Mouse (Mus musculus): Measurements from ENCODE around the gene Papola.

Papola gene

DNA sequence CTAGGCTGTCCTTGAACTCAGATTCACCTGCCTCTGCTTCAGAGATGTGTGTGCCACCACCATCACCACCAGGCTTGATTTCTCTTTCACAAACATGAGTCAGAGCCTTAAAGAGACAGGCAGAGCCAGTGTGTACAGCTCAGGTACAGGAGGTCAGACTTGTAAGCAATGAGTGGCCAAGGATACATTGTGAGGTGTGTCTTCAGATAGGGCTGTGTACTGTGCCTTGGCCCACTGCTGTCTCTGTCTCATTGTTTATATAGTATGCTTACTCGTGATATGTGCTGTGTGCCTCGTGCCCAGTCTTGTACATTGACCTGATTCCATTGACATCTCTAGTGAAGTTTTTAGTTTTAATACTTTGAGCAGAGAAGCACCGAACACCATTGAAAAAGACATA is 21.3 kb downstream of the Papola start:
- DNase-seq (ENCODE audit: low read depth, low spot score) = no peak

DNA sequence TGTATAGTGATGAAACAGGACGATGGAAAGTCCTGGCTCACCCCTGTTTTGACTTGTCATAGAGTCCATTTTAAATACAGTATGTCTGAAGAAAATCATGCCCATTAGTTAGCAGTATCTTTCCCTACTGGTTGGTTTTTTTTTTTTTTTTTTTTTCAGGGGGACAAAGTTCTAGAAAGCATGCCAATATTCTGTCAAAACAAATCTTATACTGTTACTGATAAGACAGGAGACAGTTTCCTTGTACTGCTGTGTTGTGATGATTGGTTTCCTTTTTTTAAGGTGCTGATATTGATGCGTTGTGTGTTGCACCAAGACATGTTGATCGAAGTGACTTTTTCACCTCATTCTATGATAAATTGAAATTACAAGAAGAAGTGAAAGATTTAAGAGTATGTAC is 21.7 kb downstream of the Papola start:
- DNase-seq (ENCODE audit: low read depth, low spot score) = no peak

DNA sequence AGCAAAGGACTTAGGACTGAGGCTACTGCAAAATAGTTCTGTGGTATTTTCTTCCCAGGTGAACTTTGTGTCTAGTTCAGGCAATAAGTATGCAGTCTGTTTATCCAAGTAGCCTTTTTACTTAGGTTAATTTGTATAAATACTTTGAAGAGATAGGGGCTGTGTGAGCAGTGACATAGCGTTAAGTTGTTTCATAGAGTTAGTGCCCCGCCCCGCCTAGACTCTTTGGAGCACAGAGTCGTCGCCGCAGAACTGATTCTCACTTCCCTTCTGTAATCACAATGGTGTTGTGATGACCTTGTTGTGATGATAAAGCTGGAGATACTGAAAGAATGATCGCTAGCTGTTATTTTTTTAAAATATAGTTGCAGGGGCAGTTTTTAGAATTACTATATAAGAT is 22.9 kb downstream of the Papola start:
- no peak for DNase-seq (ENCODE audit: low read depth, low spot score)

DNA sequence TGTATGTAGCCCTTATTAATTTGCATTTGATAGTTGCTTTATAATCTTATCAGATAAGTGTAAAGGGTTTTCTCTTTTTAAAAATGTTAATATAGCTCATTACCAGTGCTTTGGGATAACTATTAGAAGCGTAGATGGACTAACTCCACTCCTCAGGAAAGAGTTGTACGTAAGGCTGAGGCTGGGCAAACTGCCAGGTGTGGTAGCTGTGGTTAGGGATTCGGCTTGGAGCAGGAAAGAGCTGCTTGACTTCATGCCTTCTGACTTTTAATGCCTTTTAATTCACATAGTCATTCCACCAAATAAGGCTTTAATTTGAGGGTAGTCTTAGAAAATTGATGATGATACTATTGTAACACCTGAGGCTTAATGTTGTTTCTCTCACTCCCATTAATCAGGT is 24.5 kb downstream of the Papola start:
- no peak for DNase-seq (ENCODE audit: low read depth, low spot score)

DNA sequence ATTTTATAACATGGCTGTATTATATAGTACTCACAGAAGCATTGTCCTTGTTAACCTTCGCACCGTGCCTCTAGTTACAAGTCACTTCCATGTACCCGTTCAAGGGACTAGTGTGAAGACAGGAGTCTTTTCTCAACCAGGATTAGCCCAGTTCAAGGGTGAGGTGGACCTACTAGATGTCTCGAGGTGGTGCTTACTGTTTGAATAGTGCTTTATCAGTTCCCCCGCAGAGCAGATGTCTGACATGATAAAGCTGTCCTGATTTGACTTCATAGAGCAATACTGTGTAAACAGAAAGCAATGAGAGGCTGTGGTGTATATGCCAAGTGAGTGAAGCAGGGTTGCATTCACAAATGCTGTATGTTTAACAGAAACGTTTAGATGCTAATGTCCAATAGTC is 26.1 kb downstream of the Papola start:
- no peak for DNase-seq (ENCODE audit: low read depth, low spot score)

DNA sequence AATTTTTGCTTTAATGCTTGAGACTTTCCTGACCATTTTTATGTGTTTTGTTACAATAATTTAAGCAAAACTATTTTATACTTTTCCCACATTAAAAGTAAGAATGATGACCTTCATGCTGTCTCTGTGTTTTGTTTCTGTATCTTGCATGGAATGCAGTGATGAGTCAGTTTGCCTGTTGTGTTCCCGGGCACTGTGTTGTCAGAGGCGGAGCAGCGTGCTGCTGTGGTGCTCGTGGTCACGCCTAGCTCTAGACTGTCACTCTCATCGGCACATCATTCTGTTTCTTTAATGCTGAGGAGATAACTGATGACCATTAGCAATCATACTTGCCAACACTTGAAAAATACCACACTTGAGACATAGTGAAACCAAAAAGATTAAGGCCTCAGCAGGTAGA is 29.5 kb downstream of the Papola start:
- no peak for DNase-seq (ENCODE audit: low read depth, low spot score)

DNA sequence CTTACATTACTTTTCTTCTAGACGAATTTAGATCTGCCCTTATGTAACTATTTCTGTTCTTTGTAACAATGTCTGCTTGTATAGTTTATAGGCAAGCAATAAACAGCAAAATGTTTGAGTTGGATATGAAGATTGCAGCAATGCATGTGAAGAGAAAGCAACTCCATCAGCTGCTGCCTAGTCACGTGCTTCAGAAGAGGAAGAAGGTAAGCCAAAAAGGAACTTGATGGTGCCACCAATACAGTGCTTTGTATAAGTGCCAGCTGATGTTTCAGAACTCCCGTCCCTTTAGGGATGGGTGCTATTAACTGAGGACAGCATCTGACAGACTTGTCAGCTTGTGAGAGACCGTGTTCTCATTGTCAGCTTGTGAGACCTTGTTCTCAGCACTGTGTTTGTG is 39.0 kb downstream of the Papola start:
- no peak for DNase-seq (ENCODE audit: low read depth, low spot score)

DNA sequence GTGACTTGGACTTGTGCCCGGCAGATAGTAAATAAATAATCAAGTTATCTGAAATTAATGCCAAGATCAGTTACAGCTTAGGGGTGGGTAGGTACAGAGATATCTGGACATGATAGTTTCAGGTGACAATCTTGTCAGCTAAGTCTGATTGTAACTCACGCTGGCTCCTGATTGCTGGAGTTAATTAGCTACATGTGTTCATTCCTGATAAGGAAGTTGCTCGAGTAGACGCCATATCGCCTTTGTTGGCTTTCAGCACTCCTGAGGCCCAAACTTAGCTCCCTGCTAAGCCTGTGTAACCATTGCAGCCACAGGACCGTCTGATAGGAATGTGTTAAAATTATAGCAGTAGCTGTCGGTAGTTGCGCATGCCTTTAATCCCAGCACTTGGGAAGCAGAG is 40.2 kb downstream of the Papola start:
- no peak for DNase-seq (ENCODE audit: low read depth, low spot score)

DNA sequence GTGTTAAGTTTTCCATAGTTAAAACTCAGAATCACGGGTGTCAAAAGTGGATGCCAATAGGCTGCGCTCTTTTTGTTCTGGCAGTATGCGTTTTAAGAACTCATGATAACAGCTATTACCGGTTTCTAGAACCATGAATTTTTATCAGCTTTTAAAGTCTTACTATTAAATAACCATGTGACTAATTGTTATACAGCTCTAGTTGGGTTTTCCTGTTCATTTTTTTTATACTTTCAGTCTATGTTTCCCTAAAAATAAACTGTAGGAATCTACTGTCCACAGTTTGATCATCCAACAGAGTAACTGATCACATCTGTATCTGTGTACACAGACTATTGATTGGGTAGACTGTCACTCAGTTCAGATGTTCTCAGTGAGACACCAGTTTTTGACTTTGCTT is 40.8 kb downstream of the Papola start:
- no peak for DNase-seq (ENCODE audit: low read depth, low spot score)

DNA sequence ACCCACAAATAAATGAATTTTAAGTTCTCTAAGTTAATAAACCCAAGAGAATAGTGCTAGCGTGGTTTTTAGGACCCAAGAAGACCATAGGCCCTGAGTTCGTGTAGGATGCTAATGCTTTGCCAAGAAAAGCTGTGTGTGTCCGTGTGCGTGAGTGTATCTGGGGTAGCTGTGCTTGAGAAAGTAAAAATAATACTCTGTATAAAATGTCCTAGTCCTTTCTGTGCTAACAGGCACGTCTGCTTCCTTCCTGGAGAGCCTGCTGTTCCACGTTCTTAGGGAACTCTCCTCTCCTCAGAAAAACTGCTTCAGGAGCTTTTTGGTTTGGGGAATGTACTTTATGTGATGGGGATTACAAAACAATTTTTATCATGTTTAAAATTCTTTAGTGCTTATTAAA is 48.0 kb downstream of the Papola start:
- no peak for DNase-seq (ENCODE audit: low read depth, low spot score)

DNA sequence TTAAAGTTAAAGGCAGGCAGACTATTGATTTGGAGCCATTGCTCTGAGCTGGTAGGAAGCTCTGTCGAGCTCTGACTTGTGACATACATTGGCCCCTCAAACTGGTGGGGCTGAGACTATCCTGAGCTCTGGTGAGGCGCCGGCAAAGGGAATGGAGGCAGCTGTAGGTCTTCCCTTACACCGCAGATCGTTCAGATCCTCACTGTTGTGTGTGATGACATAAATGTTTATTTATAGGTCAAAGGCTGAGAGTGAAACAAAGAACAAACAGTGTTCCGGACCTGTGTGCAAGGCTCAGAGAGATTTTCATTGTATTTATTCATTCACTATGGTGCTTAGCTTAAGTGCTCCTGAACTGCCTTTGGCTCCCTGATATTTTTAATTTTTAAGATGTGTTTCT is 50.4 kb downstream of the Papola start:
- DNase-seq (ENCODE audit: low read depth, low spot score) = no peak

DNA sequence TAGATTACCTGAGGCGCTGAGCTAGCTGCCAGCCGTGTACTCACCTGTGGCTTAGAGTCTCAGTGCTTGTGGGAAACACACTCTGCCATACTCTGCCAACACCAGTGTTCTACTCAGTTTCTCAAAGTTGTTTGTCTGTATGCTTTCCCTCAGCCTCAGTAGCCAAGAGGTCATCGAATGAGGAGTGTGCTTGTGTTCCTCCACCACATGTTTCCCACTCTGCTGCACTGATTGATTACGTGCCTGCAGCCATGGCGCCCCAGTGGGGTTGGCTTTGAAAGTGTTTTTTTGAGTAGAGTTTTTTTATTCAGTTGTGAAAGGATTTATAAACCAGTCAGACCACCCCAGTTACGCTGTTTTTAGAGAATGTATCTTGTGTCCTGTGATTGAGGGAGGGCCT is 51.1 kb downstream of the Papola start:
- no peak for DNase-seq (ENCODE audit: low read depth, low spot score)

DNA sequence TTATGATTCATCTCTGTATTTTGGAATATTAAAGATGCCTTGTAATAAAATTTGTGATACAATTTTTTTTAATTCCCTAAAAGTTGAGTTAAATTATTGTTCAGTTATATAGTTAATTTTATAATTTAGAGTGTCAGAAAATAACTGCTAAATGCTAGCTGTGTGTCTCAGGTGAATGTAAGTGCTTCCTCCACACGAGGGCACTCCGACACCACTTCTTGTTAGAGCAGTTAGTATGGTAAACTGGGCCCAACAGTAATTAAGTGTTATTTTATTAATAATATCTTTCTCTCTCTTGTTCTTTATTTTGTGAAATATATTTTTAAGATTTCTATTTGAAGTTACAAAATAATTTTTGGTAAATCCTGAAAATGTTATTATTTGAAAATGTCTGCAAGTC is 51.7 kb downstream of the Papola start:
- peak; percentile 49 for DNase-seq (ENCODE audit: low read depth, low spot score)

DNA sequence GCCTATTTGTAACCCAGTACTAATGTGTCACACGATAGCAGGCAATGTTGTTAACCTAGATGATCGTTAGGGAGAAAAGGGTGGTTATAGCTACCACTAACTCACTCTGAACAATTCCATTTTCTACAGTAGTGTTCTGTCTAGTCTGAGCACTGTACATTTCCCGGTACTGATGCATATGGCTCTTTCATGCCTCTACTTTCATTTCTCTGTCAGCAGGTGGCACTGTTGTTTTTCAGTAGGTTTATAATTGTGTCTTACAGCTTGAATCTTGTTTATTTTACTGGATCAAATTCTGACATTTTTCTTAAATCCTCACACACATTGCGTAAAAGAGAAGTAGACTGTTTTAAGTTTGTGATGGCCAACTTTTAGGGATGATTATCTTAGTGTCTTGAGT is 54.6 kb downstream of the Papola start:
- DNase-seq (ENCODE audit: low read depth, low spot score) = peak; percentile 51

DNA sequence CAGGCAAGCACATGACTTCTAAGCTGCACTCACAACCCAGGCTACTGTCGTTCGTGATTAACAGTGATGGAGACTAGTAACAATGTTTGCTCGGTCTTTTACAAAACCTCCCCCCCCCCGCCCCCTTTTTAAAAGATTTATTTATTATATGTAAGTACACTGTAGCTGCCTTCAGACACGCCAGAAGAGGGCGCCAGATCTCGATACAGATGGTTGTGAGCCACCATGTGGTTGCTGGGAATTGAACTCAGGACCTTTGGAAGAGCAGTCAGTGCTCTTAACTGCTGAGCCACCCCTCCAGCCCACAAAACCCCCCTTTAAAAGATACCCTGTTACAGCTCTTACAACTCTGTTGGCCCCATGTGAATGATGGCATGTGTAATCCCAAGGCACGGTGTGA is 56.1 kb downstream of the Papola start:
- peak; percentile 44 for DNase-seq (ENCODE audit: low read depth, low spot score)

DNA sequence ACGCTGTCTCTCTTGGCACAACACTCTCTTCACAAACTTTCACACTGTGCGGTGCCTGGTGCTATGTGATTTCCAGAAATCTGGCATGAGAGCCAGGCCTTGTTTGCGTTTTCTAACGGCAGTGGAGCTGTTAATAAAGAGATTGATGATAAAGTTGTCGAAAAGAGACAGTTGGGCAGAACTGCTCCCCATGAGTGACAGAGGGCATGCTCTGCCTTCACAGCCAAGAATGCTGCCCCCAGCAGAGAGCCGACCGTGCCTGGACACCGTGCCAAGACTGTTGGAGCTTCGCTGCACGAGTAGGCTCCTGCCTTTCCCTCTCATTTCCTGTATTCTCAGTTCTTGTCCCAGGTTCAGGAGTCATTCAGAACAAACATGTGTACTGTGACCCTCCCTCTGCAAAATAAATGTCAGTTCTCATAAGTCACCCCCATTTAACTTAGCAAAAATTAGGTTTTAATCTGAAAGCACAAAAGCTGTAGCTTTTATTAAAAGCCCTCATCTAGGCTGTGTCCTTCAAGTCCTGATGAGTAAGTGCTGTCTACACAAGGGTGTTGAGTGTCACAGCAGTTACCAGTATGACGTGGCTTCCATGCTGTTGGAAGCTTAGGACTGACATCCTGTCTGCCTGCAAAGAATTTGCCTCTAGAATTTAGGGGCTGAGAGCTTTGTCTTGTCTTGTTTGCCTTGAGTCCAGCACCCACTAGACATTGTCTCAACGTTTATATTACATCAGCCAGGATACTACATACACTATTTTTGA is 58.9 kb downstream of the Papola start:
- no peak for DNase-seq (ENCODE audit: low read depth, low spot score)

DNA sequence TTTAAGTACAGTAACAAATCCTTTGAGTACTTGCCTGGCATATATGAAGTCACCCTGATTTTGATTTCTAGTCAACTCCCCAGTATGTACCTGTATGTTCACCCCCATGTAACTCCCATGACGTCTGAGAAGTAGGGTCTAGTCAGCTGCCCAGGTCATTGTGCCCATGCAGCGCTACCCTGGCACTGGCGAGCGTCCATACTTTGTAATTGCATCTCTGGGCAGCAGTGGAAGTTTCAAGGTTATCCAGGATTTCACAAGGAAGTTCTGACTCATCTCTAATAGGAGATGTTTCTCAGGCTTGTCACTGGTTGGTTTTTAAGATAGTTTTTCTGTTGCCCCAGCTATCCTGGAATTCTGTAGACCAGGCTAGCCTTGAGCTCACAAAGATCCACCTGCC is 59.9 kb downstream of the Papola start:
- no peak for DNase-seq (ENCODE audit: low read depth, low spot score)

DNA sequence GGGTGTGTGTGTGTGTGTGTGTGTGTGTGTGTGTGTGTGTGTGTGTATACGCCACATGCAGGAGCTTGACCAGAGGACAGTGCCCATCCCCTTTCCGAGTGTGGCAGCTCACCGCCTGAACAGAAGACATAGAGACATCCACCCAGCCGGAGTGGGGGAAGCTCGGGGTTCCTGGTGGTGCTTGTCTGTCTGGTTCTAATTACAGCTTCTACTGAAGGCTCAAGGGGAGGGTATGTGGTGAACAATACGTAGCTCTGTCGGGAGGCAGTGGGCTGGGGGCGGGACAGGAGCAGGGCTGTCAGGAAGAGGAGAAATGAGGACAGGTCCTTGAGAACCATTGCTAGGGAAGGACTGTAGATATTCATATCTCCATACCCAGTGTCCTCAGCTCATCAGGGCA is 64.6 kb downstream of the Papola start:
- DNase-seq (ENCODE audit: low read depth, low spot score) = no peak

DNA sequence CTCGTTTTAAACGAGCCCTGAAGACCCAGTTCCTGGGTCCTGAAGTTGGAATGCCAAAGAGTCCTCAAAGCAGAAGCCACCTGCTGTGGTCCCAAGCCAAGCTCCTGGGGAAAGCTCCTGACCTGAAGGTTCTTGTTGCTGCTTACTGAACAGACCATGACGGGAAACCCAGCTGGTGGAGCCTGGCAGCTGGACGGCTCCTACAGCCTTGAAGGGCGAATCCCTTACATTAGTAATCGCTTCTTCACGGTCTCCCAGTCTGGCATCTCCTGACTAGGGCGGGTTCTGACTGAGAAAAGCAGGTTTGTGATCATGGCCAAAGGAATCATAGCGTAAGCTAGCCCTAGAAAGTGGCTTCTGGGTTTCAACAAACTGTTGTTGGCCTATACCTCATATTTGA is 66.2 kb downstream of the Papola start:
- no peak for DNase-seq (ENCODE audit: low read depth, low spot score)

DNA sequence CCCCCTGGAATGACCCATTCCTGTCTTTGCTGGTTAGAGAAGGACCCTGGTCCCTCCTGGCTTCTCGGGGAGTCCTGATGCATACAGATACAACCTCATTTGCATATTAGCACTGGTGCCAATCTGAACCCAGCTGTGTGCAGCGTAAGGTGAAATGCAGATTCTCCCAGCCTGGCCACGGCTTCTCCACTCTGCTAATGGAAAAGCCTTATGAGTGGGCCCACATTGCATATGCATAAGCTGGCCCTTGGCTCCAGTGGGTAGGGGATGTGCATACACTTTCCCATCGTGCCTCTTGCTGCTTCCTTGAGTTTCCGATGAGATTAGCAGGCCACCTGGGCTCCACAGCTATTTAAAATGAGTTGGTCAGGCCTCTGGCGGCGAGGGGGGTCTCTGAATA is 68.3 kb downstream of the Papola start:
- no peak for DNase-seq (ENCODE audit: low read depth, low spot score)

DNA sequence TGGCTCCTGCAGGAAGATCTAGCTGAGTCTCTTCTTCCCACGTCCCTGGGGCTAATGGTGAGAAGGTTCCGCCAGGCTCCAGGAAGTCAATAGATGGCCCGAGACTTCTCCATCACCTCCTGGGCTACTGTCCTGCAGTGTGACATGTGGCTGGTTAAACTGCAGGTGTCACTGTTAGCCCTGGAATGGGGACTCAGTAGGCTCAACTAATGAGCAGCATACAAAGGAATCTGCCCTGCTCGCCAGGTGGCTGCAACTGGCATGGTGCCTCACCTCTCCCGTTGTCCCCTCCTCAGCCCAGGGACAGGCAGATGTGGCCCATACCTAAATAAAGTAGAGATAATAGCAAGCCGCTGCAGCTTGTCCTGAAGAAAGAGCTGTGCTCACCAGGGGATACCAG is 70.1 kb downstream of the Papola start:
- DNase-seq (ENCODE audit: low read depth, low spot score) = no peak

DNA sequence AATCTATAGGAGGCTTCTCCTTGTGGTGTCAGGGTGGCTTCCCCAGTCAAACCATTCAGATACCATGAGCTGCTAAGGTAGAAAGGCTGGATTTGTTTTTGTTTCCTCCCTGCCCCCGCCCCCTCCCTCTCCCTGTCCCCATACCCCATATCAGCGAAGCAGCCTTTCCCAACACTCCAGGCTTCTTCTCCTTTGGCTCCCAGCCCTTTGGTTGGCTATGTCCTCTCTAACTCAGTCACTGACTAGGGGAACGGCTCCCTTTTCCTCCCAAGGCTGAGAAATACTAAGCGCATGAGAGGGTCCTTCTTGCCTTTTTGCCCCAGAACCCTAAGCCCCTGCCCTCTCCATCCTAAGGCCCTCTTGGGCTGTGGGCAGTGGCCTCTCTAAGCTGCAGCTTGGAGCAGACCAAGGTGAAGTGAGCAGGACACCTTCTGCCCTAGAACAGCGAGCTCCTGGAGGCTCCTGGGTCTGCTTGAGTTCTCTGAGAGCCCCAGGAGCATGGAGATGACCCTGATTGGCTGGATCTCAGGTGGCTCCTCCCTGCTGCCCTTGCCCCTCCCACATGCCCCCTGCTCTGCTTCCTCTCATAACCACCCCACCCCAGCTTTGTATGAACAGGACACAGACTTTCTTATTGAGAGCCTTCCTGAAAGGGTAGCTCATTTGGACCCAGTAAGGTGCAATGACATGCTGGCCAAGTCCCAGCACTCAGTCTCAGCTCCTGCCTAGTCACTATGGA is 73.6 kb downstream of the Papola start:
- peak; percentile 60 for DNase-seq (ENCODE audit: low read depth, low spot score)

DNA sequence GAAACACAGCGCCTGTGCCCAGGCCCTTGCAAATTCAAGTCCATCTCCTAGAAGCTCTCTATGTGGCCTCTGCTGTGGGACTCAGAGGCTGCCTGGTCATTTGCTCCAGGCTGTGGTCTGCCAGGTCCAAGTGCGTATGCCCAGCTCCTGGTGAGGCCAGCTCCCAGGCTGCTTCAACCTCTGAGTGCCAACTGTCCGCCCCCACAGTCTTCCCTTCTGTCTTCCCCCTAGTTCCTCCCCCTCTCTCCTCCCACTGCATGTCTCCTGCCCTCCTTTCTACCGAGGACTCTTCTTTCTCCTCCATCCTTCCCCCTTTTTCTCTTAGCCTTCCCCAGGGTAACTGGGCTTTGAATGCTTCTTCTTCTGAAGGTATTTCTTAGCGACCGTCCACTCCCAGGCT is 77.6 kb downstream of the Papola start:
- DNase-seq (ENCODE audit: low read depth, low spot score) = no peak

DNA sequence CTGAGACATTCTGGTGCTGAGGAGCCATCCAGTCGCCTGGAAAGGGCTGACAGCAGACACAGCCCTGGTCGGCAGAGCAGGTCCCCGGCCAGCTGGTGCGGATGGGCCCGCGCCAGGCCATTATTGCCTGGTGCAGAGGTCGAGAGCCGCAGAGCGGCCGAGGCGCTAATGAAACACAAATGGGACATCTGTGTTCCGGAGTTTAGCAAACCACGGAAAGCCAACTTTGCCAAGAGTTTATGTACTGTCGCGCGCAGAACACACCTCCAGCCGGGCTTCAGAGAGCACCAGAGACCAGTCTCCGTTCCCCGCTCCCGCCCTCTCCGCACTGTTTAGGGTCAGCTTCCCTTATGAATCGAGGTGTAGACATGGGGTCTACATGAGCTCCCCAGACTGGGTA is 78.1 kb downstream of the Papola start:
- no peak for DNase-seq (ENCODE audit: low read depth, low spot score)
